Mouse (Mus musculus) testis, adult 2 months (tissue): ENCODE results near the gene Hoxa4.

Experiments used
- CTCF ChIP-seq: fragments of 200-500 bp; IDR thresholded peaks from 2 replicates; pipeline ENCODE4 v1.5.1; 2012; ENCODE audit warnings: low read depth, mild to moderate bottlenecking, inconsistent platforms, low read length, moderate library complexity; ENCODE audit not compliant: control insufficient read depth, insufficient read depth, insufficient replicate concordance
- POLR2A ChIP-seq: fragments of 200-500 bp; IDR thresholded peaks from 2 replicates; pipeline ENCODE4 v1.6.1; 2012; ENCODE audit warnings: low read depth, mild to moderate bottlenecking, inconsistent platforms, low read length, moderate library complexity; ENCODE audit not compliant: control insufficient read depth

- TF ChIP-seq CTCF (no peak), POLR2A (no peak)
Measured at GRCm38 (mm10) chr6:52178918-52179665, 12.5 kb downstream of the Hoxa4 start.
